Mouse (Mus musculus) intestine, embryonic 14.5 days (tissue): ENCODE measurements around the gene Hist1h3f. TPM values are rescaled to one million over a fixed set of nuclear protein-coding genes. Genes with fewer than 3 reads are reported as not detected.
"Not testable (repeated sequence)": the region's sequence is repeated elsewhere in the genome, so short reads cannot be mapped to it uniquely, and the experiment has no call there.

Source experiments
- ATAC-seq: fragments of 200-750 bp; cut with Nextera tagmentation; replicated peaks from 2 replicates; pipeline ENCODE4 v1.8.0; 2017; ENCODE audit warnings: low read depth, moderate number of reproducible peaks, moderate TSS enrichment, moderate library complexity; ENCODE audit not compliant: low FRiP score, low TSS enrichment
- DNase-seq: peaks from one replicate; pipeline ENCODE4 v3.0.0-alpha.2; 2018; ENCODE audit warnings: low spot score
- H3K27ac ChIP-seq: fragments of 300-500 bp; sonication (generic); 2 replicates; pipeline ENCODE4 v1.5.1; 2014; ENCODE audit warnings: low read depth, mild to moderate bottlenecking, control low read depth
- H3K27me3 ChIP-seq: fragments of 300-500 bp; sonication (generic); replicated peaks from 2 replicates; pipeline ENCODE4 v1.6.1; 2014; ENCODE audit warnings: low read length, control low read depth; ENCODE audit not compliant: control insufficient read depth, insufficient read depth
- H3K36me3 ChIP-seq: fragments of 300-500 bp; sonication (generic); 2 replicates; pipeline ENCODE4 v1.6.1; 2014; ENCODE audit warnings: low read length, control low read depth; ENCODE audit not compliant: control insufficient read depth, insufficient read depth
- H3K4me1 ChIP-seq: fragments of 300-500 bp; sonication (generic); replicated peaks from 2 replicates; pipeline ENCODE4 v1.6.1; 2014; ENCODE audit warnings: low read length, control low read depth, mixed read lengths; ENCODE audit not compliant: control insufficient read depth, insufficient read depth
- H3K4me2 ChIP-seq: fragments of 300-500 bp; sonication (generic); 2 replicates; pipeline ENCODE4 v1.6.1; 2014; ENCODE audit warnings: low read length
- H3K4me3 ChIP-seq: fragments of 300-500 bp; sonication (generic); 2 replicates; pipeline ENCODE4 v1.5.1; 2014; ENCODE audit warnings: low read depth, low read length, control low read depth, mixed read lengths
- H3K9ac ChIP-seq: fragments of 300-500 bp; sonication (generic); 2 replicates; pipeline ENCODE4 v1.6.1; 2014; ENCODE audit warnings: mild to moderate bottlenecking, low read length
- H3K9me3 ChIP-seq: fragments of 300-500 bp; sonication (generic); 2 replicates; pipeline ENCODE4 v1.6.1; 2016; ENCODE audit warnings: low read length, control low read depth; ENCODE audit not compliant: control insufficient read depth
- WGBS: fragments of 180-500 bp; shearing (Covaris S2); extraction: QIAGEN DNeasy Blood & Tissue Kit; methylation state at CpG from one replicate; pipeline ENCODE4 v1.1.7; 2014; 5-methylcytosine and 5-hydroxymethylcytosine counted together
- microRNA-seq: library from miRNA; unstranded; fragments of <30 nt; microRNA quantifications from one replicate; pipeline ENCODE4, GENCODE M21; 2016
- polyA plus RNA-seq: library from polyadenylated mRNA; unstranded; fragments of >200 nt; fragmentation: Nextera tagmentation; extraction: Ambion mirVana; gene quantifications from 2 replicates; pipeline ENCODE4 v1.2.1, GENCODE M21; 2014

Hist1h3f gene
- polyA plus RNA-seq, 1 experiment from 2014 or later: 1.1 TPM

DNA sequence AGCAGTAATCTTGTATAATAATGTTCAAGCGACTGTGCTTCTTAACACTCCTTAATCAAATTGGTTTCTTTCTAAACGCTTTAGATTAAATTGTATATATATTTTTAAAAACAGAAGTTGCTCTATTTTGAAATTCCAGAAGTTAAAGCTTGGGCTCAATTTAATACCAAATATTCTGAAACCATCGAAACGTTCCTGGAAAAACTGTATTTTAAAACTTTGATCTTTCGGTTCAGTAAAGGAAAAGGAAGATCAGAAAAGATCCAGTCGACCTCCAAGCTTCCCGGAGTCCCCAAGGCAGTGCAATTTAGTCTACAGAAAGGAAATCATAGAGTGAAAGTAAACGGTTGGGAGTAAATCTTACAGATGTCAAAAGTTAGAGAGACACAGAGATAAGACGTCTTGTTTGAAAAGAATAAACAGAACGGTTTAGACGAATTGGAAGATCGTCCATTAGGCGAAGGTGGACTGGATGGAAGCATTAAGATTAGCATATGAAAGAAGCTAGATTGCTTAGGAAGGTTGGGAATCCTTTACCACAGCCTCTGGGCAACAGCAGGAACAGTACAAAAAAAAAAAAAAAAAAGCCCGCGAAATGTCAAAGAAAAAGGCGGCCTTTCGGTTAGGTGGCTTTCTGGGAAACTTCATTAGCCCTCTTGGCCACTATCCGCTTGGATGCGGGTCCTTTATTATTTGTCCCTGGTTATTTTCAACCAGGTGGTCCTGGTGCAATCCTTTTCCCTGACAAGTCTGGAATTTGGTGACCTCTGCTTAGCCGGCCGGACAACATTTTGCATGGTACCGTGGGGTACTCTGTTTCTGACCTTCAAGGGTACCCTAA, 42.5 kb downstream of the Hist1h3f start:
- WGBS: under 1% methylated on average over 22 of the region's 22 CpGs
- Histone ChIP-seq H3K27me3 (no peaks in the 10 kb centered on the region), H3K4me1 (peaks cover 24% of the 10 kb centered on the region), H3K36me3 (no peaks in the 10 kb centered on the region), H3K27ac (peak overlapping the region; percentile 99), H3K9ac (peak overlapping the region; percentile 88), H3K4me2 (peak overlapping the region; percentile 94), H3K9me3 (no peaks in the 10 kb centered on the region), H3K4me3 (peak overlapping the region; percentile 55)
- DNase-seq: peak; percentile 71
- ATAC-seq: no peak

DNA sequence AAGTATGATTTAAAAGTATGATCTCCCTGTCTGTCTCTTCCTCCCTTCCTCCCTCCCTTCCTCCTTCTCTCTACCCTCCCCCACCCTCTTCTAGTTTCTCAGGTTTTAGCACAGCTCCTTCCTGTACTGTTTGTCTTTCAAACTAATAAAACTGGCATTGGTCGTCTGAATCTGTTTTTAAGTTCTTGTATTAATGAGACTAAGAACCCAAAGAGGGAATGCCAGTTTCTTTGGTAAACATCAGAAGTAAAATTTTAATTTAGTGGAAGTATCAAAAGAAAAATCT, 43.0 kb downstream of the Hist1h3f start:
- H3K36me3 ChIP-seq: no peaks in the 10 kb centered on the region
- no peaks in the 10 kb centered on the region for H3K27me3 ChIP-seq
- H3K27ac ChIP-seq: peak overlapping the region; percentile 99
- no peaks in the 10 kb centered on the region for H3K9me3 ChIP-seq
- WGBS: 5% methylated on average over 1 of the region's 1 CpGs
- no peak for ATAC-seq
- H3K4me3 ChIP-seq: peak overlapping the region; percentile 55; the same call in 1 of the 2 replicates
- DNase-seq: no peak
- H3K4me1 ChIP-seq: peaks cover 24% of the 10 kb centered on the region
- peak overlapping the region; percentile 88 for H3K9ac ChIP-seq
- peak overlapping the region; percentile 94 for H3K4me2 ChIP-seq

DNA sequence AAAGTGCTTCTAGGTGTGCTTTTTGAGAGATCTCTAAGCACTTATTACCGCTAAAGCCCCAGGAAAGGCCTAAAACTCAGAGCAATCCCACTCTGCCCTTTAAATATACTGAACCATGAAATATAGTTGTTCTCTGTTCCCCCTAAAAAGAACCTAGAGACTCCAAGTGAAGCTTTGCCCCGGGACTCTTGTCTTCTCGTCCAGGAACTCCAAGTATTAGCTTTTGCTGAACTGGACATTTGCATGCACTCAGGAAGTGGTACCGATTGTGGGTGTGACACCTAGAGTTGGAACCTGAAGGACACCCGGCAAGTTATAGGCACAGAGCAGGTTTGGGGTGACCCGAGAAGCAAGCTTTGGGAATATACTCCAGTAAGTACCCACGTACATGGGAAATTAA, 47.4 kb downstream of the Hist1h3f start:
- ATAC-seq: no peak
- Histone ChIP-seq H3K9ac (no peak overlapping the region), H3K4me2 (no peak overlapping the region), H3K9me3 (no peaks in the 10 kb centered on the region), H3K36me3 (no peaks in the 10 kb centered on the region), H3K27ac (no peak overlapping the region), H3K4me3 (no peak overlapping the region), H3K4me1 (peaks cover 4% of the 10 kb centered on the region; the same call in 1 of the 2 replicates), H3K27me3 (no peaks in the 10 kb centered on the region)
- 91% methylated on average over 7 of the region's 7 CpGs for WGBS
- peak; percentile 35 for DNase-seq

DNA sequence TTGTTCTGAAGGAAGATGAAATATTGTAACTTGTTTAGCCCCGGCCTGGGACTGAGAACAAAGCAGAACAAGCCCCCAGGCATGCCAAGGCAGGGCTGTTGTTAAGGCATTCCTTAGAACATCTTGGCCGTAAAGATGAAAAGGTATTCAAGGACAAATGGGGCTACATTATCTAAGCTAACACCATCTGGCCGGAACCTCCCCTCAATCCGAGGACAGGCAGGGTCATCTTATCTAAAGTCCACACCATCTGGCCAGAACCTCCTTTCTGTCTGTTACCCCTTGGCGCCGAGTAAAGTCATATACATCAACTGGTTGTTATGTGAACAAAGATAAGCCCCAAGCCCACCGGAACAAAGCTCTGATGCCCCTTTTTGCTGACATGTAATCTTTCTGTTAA, 48.0 kb downstream of the Hist1h3f start:
- H3K4me2 ChIP-seq, ATAC-seq, H3K9me3 ChIP-seq, H3K4me3 ChIP-seq, H3K9ac ChIP-seq, H3K36me3 ChIP-seq, H3K27me3 ChIP-seq, H3K27ac ChIP-seq, H3K4me1 ChIP-seq: not testable (repeated sequence)
- 88% methylated on average over 7 of the region's 7 CpGs for WGBS
- DNase-seq: peak; percentile 36

DNA sequence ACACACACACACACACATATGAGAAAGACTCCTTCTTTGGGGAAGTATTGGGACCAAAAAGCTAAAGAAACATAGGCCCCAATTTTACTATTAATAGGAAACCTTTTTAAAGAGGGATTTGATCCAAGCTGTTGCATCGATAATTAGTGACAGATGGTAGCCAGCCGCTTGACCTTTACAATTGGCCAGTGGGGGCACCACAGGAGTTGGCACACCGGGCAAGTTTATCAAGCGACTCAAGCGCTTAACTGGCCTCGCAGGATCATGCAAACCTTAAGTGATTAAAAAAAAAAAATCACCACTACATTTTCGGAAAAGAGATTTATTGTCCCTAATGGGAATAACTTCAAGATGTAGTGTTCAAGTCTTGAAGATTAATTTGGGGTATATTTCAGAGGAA, 48.8 kb downstream of the Hist1h3f start:
- Histone ChIP-seq H3K4me1 (no peaks in the 10 kb centered on the region), H3K4me2 (no peak overlapping the region), H3K9ac (no peak overlapping the region), H3K4me3 (no peak overlapping the region), H3K9me3 (no peaks in the 10 kb centered on the region), H3K27ac (0 out of 2 replicates have a peak overlapping the region, but pooled peaks have one; percentile 57), H3K27me3 (no peaks in the 10 kb centered on the region), H3K36me3 (no peaks in the 10 kb centered on the region)
- 88% methylated on average over 7 of the region's 7 CpGs for WGBS
- no peak for ATAC-seq
- no peak for DNase-seq

DNA sequence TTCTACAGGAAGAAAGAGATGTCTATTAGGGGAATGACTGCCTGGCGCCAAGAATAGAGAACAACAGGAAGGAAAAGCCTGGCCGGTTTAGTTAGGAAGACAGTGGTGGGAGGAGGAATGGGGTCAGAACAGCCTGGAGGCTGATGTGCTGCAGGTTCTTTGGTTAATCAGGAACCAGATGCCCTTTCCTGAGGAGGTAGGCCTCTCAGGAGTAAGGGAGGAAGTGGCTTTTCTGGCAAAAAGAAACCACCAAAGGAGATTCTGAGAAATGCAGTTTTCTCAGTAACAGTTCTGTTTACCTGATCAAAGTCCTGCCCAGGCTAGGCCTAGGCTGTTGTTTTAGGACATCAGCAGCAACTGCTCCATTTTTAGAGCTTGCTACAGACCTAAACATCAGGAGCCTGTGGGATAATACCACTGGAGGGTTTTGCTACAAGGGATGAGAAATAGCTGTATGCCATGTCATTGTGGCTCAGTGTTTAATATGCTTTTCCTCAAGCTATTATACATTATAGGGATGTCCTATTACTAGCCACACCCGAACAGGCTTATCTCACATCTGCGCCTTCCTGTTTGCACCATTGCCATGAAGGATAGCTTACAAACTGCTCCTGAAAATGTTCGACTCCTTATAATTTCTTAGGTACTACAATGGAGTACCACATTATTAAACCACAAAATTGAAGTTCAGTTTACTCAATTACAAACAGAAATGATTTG, 49.4 kb downstream of the Hist1h3f start:
- DNase-seq: peak; percentile 50
- no peak for ATAC-seq
- H3K4me3 ChIP-seq: no peak overlapping the region
- WGBS: 63% methylated on average over 5 of the region's 5 CpGs
- H3K27me3 ChIP-seq: no peaks in the 10 kb centered on the region
- no peaks in the 10 kb centered on the region for H3K9me3 ChIP-seq
- H3K4me2 ChIP-seq: no peak overlapping the region
- no peak overlapping the region for H3K9ac ChIP-seq
- H3K36me3 ChIP-seq: no peaks in the 10 kb centered on the region
- H3K27ac ChIP-seq: peak overlapping the region; percentile 57; the same call in 1 of the 2 replicates
- H3K4me1 ChIP-seq: no peaks in the 10 kb centered on the region

Small RNA genes within 50 kb of the gene (microRNA-seq; reads per million reads assigned to microRNA genes)
- not detected for gene Gm44297
- gene Gm44359: not detected
- gene Gm44394: not detected
- gene n-TStga1: 0.85 reads per million, percentile 4 among the genes with 10 or more reads in this experiment

Other genes starting within 250 kb of the Hist1h3f start
- 39.5 and 49.8 TPM in 2 replicates for gene Zfp322a, start 174.8 kb upstream of the Hist1h3f start, polyA plus RNA-seq
- gene Abt1, start 120.2 kb upstream of the Hist1h3f start, polyA plus RNA-seq: 11.9 and 13.8 TPM in 2 replicates
- gene Btn1a1, start 78.2 kb upstream of the Hist1h3f start, polyA plus RNA-seq: 0.05 and 0.11 TPM in 2 replicates
- 0.14 and 0.52 TPM in 2 replicates for gene Btn2a2, start 55.2 kb upstream of the Hist1h3f start, polyA plus RNA-seq
- 6.5 and 6.9 TPM in 2 replicates for gene Hist1h4h, start 13.0 kb upstream of the Hist1h3f start, polyA plus RNA-seq
- gene Hist1h2af, start 10.1 kb upstream of the Hist1h3f start, polyA plus RNA-seq: 12.1 and 15.7 TPM in 2 replicates
- gene Hist1h3g, start 8.6 kb upstream of the Hist1h3f start, polyA plus RNA-seq: 6.1 and 8.1 TPM in 2 replicates
- 0.47 and 1.1 TPM in 2 replicates for gene Hist1h2bh, start 660 bp upstream of the Hist1h3f start, polyA plus RNA-seq
- 1.3 and 1.4 TPM in 2 replicates for gene Hist1h4f, start 7.6 kb downstream of the Hist1h3f start, polyA plus RNA-seq
- 0.64 and 0.90 TPM in 2 replicates for gene Hist1h1d, start 9.2 kb downstream of the Hist1h3f start, polyA plus RNA-seq
- gene Hist1h3e, start 18.3 kb downstream of the Hist1h3f start, polyA plus RNA-seq: 9.3 and 9.7 TPM in 2 replicates
- gene Hist1h2ae, start 27.2 kb downstream of the Hist1h3f start, polyA plus RNA-seq: 106 and 114 TPM in 2 replicates
- 6.1 and 7.6 TPM in 2 replicates for gene Hist1h2bg, start 27.3 kb downstream of the Hist1h3f start, polyA plus RNA-seq
- gene Hist1h2bf, start 30.1 kb downstream of the Hist1h3f start, polyA plus RNA-seq: 7.0 and 7.1 TPM in 2 replicates
- gene Hist1h2ad, start 30.3 kb downstream of the Hist1h3f start, polyA plus RNA-seq: 2.2 and 4.2 TPM in 2 replicates
- gene Hist1h3d, start 31.7 kb downstream of the Hist1h3f start, polyA plus RNA-seq: 9.6 and 12.5 TPM in 2 replicates
- 111 and 114 TPM in 2 replicates for gene Hist1h4d, start 37.5 kb downstream of the Hist1h3f start, polyA plus RNA-seq
- gene Hist1h2be, start 77.1 kb downstream of the Hist1h3f start, polyA plus RNA-seq: 1.5 and 1.9 TPM in 2 replicates
- gene Hist1h1e, start 78.5 kb downstream of the Hist1h3f start, polyA plus RNA-seq: 16.6 and 19.2 TPM in 2 replicates
- gene Hist1h2ac, start 139.9 kb downstream of the Hist1h3f start, polyA plus RNA-seq: 1.4 and 1.6 TPM in 2 replicates
- gene Hist1h2bc, start 140.1 kb downstream of the Hist1h3f start, polyA plus RNA-seq: 46.3 and 57.5 TPM in 2 replicates
- gene Hist1h1t, start 151.8 kb downstream of the Hist1h3f start, polyA plus RNA-seq: 0.27 TPM in 1 of 2 replicates, not detected in the other
- gene Hist1h4c, start 154.4 kb downstream of the Hist1h3f start, polyA plus RNA-seq: 6.7 and 10.4 TPM in 2 replicates
- 7.2 and 7.8 TPM in 2 replicates for gene Hfe, start 166.8 kb downstream of the Hist1h3f start, polyA plus RNA-seq
- 24.4 and 30.8 TPM in 2 replicates for gene Hist1h1c, start 194.8 kb downstream of the Hist1h3f start, polyA plus RNA-seq
- 6.9 and 7.9 TPM in 2 replicates for gene Hist1h3c, start 201.6 kb downstream of the Hist1h3f start, polyA plus RNA-seq
- 2.5 and 5.0 TPM in 2 replicates for gene Hist1h2bb, start 202.7 kb downstream of the Hist1h3f start, polyA plus RNA-seq
- 49.6 and 49.8 TPM in 2 replicates for gene Hist1h2ab, start 207.1 kb downstream of the Hist1h3f start, polyA plus RNA-seq
- 13.9 and 15.5 TPM in 2 replicates for gene Hist1h3b, start 208.2 kb downstream of the Hist1h3f start, polyA plus RNA-seq
- 3.9 and 6.4 TPM in 2 replicates for gene Hist1h4b, start 213.0 kb downstream of the Hist1h3f start, polyA plus RNA-seq
- gene Hist1h4a, start 217.2 kb downstream of the Hist1h3f start, polyA plus RNA-seq: 0.65 and 1.3 TPM in 2 replicates
- 8.4 and 10.0 TPM in 2 replicates for gene Hist1h3a, start 218.3 kb downstream of the Hist1h3f start, polyA plus RNA-seq
- gene Hist1h1a, start 219.6 kb downstream of the Hist1h3f start, polyA plus RNA-seq: 3.1 and 4.2 TPM in 2 replicates
- 0.12 TPM in 1 of 2 replicates, not detected in the other for gene Trim38, start 225.9 kb downstream of the Hist1h3f start, polyA plus RNA-seq